Mouse (Mus musculus): Measurements from ENCODE around the gene C77080.

- no peak for TF ChIP-seq POLR2A (IDR thresholded peaks at IDR 0.05; ENCODE audit: extremely low read depth, insufficient read depth, low read length)
- TF ChIP-seq CTCF (IDR thresholded peaks at IDR 0.05; ENCODE audit: low read depth, low read length), result no peak
These were observed 32.5 kb upstream of the C77080 start for GRCm38 (mm10) chr4:129293702-129294101.
